Mouse (Mus musculus) limb, embryonic 12.5 days (tissue): ENCODE data around the gene Aacs. TPM values are rescaled to one million over a fixed set of nuclear protein-coding genes. Genes with fewer than 3 reads are reported as not detected.

Experiments used
- ATAC-seq: fragments of 200-750 bp; cut with Nextera tagmentation; 2 replicates; pipeline ENCODE4 v1.8.0; 2017; ENCODE audit warnings: low read depth, moderate TSS enrichment; ENCODE audit not compliant: insufficient number of reproducible peaks, insufficient read depth, low FRiP score, low TSS enrichment
- H3K27ac ChIP-seq: fragments of 300-500 bp; sonication (generic); 2 replicates; pipeline ENCODE4 v1.5.1; 2016; ENCODE audit warnings: mild to moderate bottlenecking, moderate library complexity
- H3K27me3 ChIP-seq: fragments of 300-500 bp; sonication (generic); 2 replicates; pipeline ENCODE4 v1.6.1; 2016; ENCODE audit warnings: mild to moderate bottlenecking, moderate library complexity
- H3K36me3 ChIP-seq: fragments of 300-500 bp; sonication (generic); 2 replicates; pipeline ENCODE4 v1.6.1; 2016; ENCODE audit warnings: mild to moderate bottlenecking, moderate library complexity
- H3K4me1 ChIP-seq: fragments of 300-500 bp; sonication (generic); replicated peaks from 2 replicates; pipeline ENCODE4 v1.6.1; 2016
- H3K4me2 ChIP-seq: fragments of 300-500 bp; sonication (generic); 2 replicates; pipeline ENCODE4 v1.6.1; 2016; ENCODE audit warnings: mild to moderate bottlenecking, moderate library complexity
- H3K4me3 ChIP-seq: fragments of 300-500 bp; sonication (generic); replicated peaks from 2 replicates; pipeline ENCODE4 v1.5.1; 2016; ENCODE audit warnings: mild to moderate bottlenecking
- H3K9ac ChIP-seq: fragments of 300-500 bp; sonication (generic); replicated peaks from 2 replicates; pipeline ENCODE4 v1.6.1; 2016; ENCODE audit warnings: mild to moderate bottlenecking, moderate library complexity
- H3K9me3 ChIP-seq: fragments of 300-500 bp; sonication (generic); 2 replicates; pipeline ENCODE4 v1.6.1; 2016; ENCODE audit warnings: mild to moderate bottlenecking, moderate library complexity
- WGBS: fragments of 180-500 bp; shearing (Covaris S2); methylation state at CpG from one replicate; pipeline ENCODE4 v1.1.7; 2016; 5-methylcytosine and 5-hydroxymethylcytosine counted together
- polyA plus RNA-seq: library from polyadenylated mRNA; unstranded; fragments of >200 nt; fragmentation: Nextera tagmentation; extraction: Ambion mirVana; gene quantifications from 2 replicates; pipeline ENCODE4 v1.2.1, GENCODE M21; 2016

The Aacs gene
- polyA plus RNA-seq, 1 experiment from 2014 or later = 35.7 TPM

DNA sequence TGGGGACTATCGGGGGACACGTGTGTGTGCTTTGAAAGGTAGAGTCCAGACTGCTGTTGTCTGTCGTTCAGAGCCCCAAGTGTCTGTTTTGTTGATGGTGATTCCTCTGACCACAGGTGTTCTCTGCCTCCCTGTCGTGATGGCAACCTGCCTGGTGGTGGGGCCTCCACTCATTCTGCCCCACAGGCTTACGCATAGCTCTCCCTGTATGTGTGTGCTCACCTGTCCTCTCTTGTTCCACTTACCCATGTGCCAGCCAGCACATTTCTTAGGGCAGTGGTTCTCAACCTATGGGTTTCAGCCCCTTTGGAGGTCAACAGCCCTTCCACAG is 17.4 kb downstream of the Aacs start:
- WGBS = 68% methylated on average over 5 of the region's 5 CpGs
- no peak overlapping the region for H3K27ac ChIP-seq
- H3K36me3 ChIP-seq = peaks cover 56% of the 10 kb centered on the region
- no peak for ATAC-seq
- no peaks in the 10 kb centered on the region for H3K27me3 ChIP-seq
- no peak overlapping the region for H3K9ac ChIP-seq
- no peak overlapping the region for H3K4me2 ChIP-seq
- H3K9me3 ChIP-seq = no peaks in the 10 kb centered on the region
- no peak overlapping the region for H3K4me3 ChIP-seq
- H3K4me1 ChIP-seq = no peaks in the 10 kb centered on the region

DNA sequence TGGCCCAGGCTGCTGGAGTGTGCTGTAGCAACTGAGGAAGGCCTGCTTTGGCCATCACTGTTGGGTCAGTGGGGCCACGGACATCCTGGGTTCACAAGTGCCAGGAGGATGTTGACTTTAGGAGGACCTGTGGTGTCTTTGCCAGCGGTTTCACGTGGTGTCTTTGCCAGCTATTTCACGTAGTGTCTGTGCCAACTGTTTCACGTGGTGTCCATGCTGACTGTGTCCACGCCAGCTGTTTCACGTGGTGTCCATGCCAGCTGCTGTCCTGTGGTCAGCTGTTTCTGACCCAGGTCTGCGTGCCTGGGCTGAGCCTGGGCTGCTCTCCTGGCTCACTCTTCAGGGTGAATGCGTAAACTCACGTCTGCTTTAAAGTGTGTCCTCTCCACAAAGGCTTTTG is 20.0 kb downstream of the Aacs start:
- peaks cover 52% of the 10 kb centered on the region for H3K36me3 ChIP-seq
- no peaks in the 10 kb centered on the region for H3K9me3 ChIP-seq
- H3K4me1 ChIP-seq = no peaks in the 10 kb centered on the region
- no peak overlapping the region for H3K4me2 ChIP-seq
- H3K27ac ChIP-seq = no peak overlapping the region
- H3K27me3 ChIP-seq = no peaks in the 10 kb centered on the region
- H3K4me3 ChIP-seq = no peak overlapping the region
- no peak for ATAC-seq
- H3K9ac ChIP-seq = no peak overlapping the region
- WGBS = 92% methylated on average over 10 of the region's 10 CpGs

DNA sequence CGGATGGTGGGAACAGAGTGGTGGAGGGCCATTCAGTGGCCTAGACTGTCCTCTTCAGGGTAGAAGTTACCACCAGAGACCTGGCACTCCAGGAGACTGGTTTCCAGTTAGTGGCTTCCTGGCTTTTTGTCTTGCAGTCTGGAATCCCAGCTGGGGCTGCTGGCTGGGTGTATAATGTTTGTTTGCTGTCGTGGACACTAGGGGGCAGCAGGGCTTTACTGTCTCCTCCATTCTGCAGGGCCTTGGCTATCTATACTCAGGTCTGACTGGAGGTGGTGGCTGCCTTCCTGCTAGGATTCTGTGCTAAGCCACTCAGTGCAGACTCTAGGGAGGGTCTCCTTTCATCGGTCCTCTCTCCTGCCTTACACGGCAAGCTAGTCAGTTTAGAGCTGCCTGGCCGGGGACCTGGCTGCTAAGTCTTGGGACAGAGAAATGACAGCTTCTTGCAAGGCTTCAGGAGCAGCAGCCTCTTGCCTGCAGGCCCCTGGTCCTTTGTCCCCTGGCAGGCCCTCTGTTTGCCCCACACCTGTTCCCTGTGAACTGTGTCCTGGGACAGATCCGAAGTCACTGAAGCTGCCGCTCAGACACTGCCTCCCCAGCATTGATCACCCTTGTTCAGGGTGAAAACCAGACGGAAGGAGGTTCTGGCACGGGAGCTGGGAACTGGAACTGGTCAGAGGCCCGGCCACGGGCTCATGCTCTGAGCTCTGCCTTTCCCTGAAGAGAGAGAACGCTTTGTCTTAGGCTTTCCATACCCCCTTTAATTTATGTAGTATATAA is 22.4 kb downstream of the Aacs start:
- no peak overlapping the region for H3K4me2 ChIP-seq
- no peaks in the 10 kb centered on the region for H3K4me1 ChIP-seq
- no peak overlapping the region for H3K27ac ChIP-seq
- no peak; the same call in 1 of the 2 replicates for ATAC-seq
- H3K27me3 ChIP-seq = no peaks in the 10 kb centered on the region
- H3K4me3 ChIP-seq = no peak overlapping the region
- no peaks in the 10 kb centered on the region for H3K9me3 ChIP-seq
- no peak overlapping the region for H3K9ac ChIP-seq
- H3K36me3 ChIP-seq = peaks cover 36% of the 10 kb centered on the region
- WGBS = 69% methylated on average over 12 of the region's 12 CpGs

DNA sequence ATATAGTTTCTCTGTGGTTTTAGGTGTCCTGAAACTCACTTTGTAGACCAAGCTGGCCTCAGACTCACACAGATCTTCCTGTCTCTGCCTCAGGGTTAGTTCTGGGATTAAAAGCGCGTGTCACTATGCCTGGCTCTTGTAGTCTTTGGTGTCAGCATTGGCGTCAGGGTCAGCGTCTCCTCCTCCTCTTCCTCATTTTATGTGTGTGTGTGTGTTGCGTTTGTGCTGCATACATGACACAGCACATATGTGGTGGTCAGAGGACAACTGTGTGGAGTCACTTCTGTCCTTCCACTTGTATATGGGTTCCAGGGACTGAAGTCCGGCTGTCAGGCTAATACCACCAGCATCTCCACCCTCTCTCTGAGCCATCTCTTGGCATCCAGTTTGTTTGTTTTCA is 25.9 kb downstream of the Aacs start:
- peaks cover 37% of the 10 kb centered on the region for H3K36me3 ChIP-seq

DNA sequence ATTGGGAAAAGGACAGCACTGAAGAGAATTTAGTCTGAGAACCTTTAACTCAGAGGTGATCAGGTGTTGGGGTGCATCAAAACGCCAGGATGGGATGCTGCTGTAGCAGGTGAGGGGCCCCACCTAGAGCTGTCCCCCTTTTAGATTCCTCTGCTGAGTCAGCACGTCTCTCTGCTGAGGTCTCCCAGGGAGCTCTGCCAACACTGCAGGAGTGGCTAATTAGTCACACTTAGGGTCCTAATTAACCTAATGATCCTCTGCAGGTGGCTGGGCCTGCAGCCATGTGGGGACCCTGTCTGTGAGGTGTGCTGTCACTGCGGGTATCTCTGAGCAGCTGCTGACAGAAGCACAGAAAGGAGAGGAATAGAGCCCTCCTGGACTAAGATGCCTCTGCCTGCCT is 26.6 kb downstream of the Aacs start:
- no peaks in the 10 kb centered on the region for H3K9me3 ChIP-seq
- H3K36me3 ChIP-seq = peaks cover 40% of the 10 kb centered on the region
- H3K4me2 ChIP-seq = no peak overlapping the region
- WGBS = 42% methylated on average over 3 of the region's 3 CpGs
- no peak overlapping the region for H3K4me3 ChIP-seq
- H3K27me3 ChIP-seq = no peaks in the 10 kb centered on the region
- ATAC-seq = no peak
- no peaks in the 10 kb centered on the region for H3K4me1 ChIP-seq
- H3K27ac ChIP-seq = no peak overlapping the region
- H3K9ac ChIP-seq = no peak overlapping the region

More for the DNA sequence above, 25.9 kb downstream of the Aacs start:
- ATAC-seq = no peak
- no peak overlapping the region for H3K4me2 ChIP-seq
- H3K27me3 ChIP-seq = no peaks in the 10 kb centered on the region
- no peak overlapping the region for H3K27ac ChIP-seq
- H3K4me3 ChIP-seq = no peak overlapping the region
- H3K9ac ChIP-seq = no peak overlapping the region
- 89% methylated on average over 6 of the region's 6 CpGs for WGBS
- H3K4me1 ChIP-seq = no peaks in the 10 kb centered on the region
- H3K9me3 ChIP-seq = no peaks in the 10 kb centered on the region

DNA sequence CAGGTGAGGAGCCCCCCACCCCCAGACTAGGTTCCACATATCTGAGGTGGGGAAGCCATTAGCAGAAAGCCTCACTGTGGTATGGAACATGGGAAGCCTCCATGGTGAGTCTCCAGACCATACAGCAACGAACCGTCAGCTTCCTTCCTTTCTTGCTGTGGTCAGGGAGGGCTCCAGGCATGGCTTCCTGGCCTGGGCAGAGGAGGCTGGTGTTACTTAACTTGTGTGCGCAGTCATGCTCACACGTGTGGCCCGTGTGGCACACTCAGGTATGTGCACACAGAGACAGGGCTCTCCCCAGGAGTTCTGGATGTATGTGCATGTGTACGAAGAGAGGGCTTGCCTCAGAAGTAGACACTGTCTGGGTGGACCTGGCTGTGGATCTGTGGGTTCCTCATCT is 28.0 kb downstream of the Aacs start:
- no peak overlapping the region for H3K9ac ChIP-seq
- H3K4me3 ChIP-seq = no peak overlapping the region
- no peak overlapping the region for H3K27ac ChIP-seq
- H3K4me1 ChIP-seq = no peaks in the 10 kb centered on the region
- WGBS = 90% methylated on average over 6 of the region's 6 CpGs
- H3K27me3 ChIP-seq = no peaks in the 10 kb centered on the region
- no peak for ATAC-seq
- H3K9me3 ChIP-seq = no peaks in the 10 kb centered on the region
- peaks cover 51% of the 10 kb centered on the region for H3K36me3 ChIP-seq
- no peak overlapping the region for H3K4me2 ChIP-seq

DNA sequence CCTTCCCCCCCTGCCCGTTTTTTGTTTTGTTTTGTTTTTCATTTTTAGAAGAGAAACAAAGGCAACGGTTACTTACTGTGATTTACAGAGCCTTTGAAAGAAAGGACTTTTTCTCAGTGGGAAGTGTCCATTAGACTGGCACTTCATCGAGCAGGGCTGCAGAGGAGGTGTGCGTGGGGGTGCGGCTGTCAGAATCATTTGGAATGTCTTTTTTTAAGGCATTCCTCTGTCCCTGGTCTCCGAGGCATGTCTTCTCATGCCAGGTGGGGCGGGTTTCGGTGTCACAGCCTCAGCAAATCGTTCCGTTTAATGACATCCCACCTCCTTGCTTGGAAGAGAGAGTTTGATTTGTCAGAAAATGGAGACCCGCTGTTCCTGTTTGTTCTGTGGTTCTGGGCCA is 29.1 kb downstream of the Aacs start:
- H3K4me1 ChIP-seq = no peaks in the 10 kb centered on the region
- 66% methylated on average over 11 of the region's 11 CpGs for WGBS
- no peak overlapping the region for H3K4me2 ChIP-seq
- no peaks in the 10 kb centered on the region for H3K27me3 ChIP-seq
- ATAC-seq = no peak
- H3K27ac ChIP-seq = no peak overlapping the region
- H3K4me3 ChIP-seq = no peak overlapping the region
- H3K36me3 ChIP-seq = peaks cover 61% of the 10 kb centered on the region
- no peak overlapping the region for H3K9ac ChIP-seq
- no peaks in the 10 kb centered on the region for H3K9me3 ChIP-seq

DNA sequence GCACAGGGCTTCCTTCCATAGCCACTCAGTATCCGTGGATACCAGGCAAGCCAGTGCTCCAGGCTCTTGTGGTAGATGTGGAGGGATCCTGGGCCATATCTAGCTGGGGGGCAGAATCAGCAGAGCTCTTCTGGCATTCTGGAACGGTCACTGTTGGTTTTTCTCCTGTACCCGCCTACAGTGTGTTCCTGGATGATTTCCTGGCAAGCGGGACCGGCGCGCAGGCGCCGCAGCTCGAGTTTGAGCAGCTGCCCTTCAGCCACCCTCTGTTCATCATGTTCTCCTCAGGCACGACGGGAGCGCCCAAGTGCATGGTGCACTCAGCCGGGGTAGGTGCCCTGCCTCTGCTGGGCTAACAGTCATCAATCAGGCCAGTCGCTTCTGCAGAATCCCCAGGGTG is 30.4 kb downstream of the Aacs start:
- Histone ChIP-seq H3K36me3 (peaks cover 61% of the 10 kb centered on the region), H3K27ac (no peak overlapping the region), H3K9me3 (no peaks in the 10 kb centered on the region), H3K4me3 (no peak overlapping the region), H3K4me2 (no peak overlapping the region), H3K4me1 (no peaks in the 10 kb centered on the region), H3K27me3 (no peaks in the 10 kb centered on the region), H3K9ac (no peak overlapping the region)
- 88% methylated on average over 15 of the region's 15 CpGs for WGBS
- ATAC-seq = no peak

DNA sequence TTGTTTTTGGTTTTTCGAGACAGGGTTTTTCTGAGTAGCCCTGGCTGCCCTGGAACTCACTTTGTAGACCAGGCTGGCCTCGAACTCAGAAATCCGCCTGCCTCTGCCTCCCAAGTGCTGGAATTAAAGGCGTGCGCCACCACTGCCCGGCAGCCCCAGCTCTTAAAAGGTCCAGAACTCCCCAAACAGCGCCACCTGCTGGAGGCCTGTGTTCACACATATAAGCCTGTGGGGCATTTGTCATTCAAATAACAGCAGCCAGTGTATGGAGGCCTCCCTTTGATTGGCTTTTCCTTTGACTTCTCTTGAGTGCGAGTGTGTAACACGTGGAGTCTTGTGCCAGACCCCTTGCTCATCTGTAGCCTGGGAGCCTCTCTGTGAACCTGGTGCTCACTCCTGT is 32.0 kb downstream of the Aacs start:
- whole genome bisulfite sequencing = 90% methylated on average over 9 of the region's 9 CpGs
- Histone ChIP-seq H3K9me3 (no peaks in the 10 kb centered on the region), H3K4me2 (no peak overlapping the region), H3K36me3 (peaks cover 75% of the 10 kb centered on the region), H3K27me3 (no peaks in the 10 kb centered on the region), H3K4me1 (no peaks in the 10 kb centered on the region), H3K9ac (no peak overlapping the region), H3K4me3 (no peak overlapping the region), H3K27ac (no peak overlapping the region)
- ATAC-seq = no peak

DNA sequence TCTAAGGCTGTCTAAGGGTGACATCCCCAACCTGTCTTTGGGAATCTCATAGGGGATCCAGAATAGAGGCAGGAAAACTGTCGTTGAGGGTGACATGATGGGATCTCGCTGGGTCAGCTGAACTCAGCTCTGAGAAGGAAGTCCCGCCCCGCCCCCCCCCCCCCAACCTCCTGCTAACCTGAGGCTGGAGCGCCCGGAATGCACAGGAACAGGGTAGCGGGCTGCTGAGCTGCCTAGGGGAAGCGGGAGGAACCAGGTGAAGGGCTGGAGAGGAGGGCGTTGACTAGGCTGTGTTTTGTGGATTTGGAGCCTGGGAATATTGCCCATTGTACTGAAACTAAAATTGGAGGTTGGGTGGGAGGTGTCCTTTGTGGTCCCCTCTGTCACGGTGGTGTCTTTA is 32.4 kb downstream of the Aacs start:
- 89% methylated on average over 10 of the region's 10 CpGs for WGBS
- Histone ChIP-seq H3K4me3 (no peak overlapping the region), H3K4me1 (no peaks in the 10 kb centered on the region), H3K4me2 (no peak overlapping the region), H3K9me3 (no peaks in the 10 kb centered on the region), H3K9ac (no peak overlapping the region), H3K27me3 (no peaks in the 10 kb centered on the region), H3K27ac (no peak overlapping the region), H3K36me3 (peaks cover 78% of the 10 kb centered on the region)
- ATAC-seq = no peak

DNA sequence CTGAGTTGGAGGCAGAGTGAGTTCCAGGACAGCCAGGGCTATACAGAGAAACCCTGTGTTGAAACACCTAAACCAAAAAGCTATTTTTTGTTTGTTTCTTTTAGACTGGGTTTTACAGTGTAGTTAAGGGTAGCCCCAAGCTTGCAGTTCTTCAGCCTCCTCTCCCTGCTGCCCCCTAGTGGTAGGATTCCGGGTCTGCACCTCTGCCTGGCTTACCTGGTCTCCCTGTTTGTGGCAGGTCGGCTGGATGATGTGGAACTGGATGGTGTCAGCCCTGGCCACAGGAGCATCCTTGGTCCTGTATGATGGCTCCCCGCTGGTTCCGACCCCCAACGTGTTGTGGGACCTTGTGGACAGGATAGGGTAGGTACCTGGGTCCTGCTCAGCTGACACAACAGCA is 33.9 kb downstream of the Aacs start:
- H3K27ac ChIP-seq = no peak overlapping the region
- no peak overlapping the region for H3K4me2 ChIP-seq
- no peaks in the 10 kb centered on the region for H3K4me1 ChIP-seq
- peaks cover 81% of the 10 kb centered on the region for H3K36me3 ChIP-seq
- no peak for ATAC-seq
- no peak overlapping the region for H3K4me3 ChIP-seq
- 46% methylated on average over 5 of the region's 5 CpGs for WGBS
- no peaks in the 10 kb centered on the region for H3K27me3 ChIP-seq
- H3K9me3 ChIP-seq = no peaks in the 10 kb centered on the region
- H3K9ac ChIP-seq = no peak overlapping the region

DNA sequence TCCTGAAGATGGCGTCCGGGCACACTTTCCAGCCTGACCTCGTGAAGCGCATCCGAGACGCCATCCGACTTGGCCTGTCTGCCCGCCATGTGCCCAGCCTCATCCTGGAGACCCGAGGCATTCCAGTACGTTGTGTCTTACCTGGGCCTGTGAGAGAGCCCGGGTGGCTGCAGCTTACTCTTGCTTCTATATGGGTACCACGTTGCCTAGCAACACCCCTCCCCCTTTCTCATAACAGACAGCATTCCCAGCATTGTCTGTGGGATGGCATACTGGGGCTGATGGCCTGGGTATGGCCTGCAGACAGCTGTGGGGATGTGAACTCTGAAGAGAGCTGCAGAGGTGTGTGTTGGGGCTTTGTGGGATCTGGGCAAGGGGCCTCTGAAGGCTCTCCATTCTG is 39.4 kb downstream of the Aacs start:
- H3K27ac ChIP-seq = no peak overlapping the region
- no peak overlapping the region for H3K4me3 ChIP-seq
- peaks cover 73% of the 10 kb centered on the region for H3K36me3 ChIP-seq
- 93% methylated on average over 12 of the region's 12 CpGs for WGBS
- no peak overlapping the region for H3K4me2 ChIP-seq
- H3K9me3 ChIP-seq = no peaks in the 10 kb centered on the region
- no peak overlapping the region for H3K9ac ChIP-seq
- H3K4me1 ChIP-seq = no peaks in the 10 kb centered on the region
- no peak for ATAC-seq
- no peaks in the 10 kb centered on the region for H3K27me3 ChIP-seq
